Mouse (Mus musculus) CH12.LX (cell line): ENCODE data around the gene Pnldc1. TPM values are rescaled to one million over a fixed set of nuclear protein-coding genes. Genes with fewer than 3 reads are reported as not detected.

Experiments
- DNase-seq: peaks from one replicate; pipeline ENCODE4 v3.0.0-alpha.2; 2013; ENCODE audit errors: extremely low read depth
- H3K27ac ChIP-seq: 2 replicates; pipeline ENCODE4 v1.5.1; 2012; ENCODE audit warnings: low read depth, mild to moderate bottlenecking, control low read depth, moderate library complexity; ENCODE audit not compliant: insufficient read depth
- H3K27me3 ChIP-seq: replicated peaks from 2 replicates; pipeline ENCODE3; 2012; ENCODE audit warnings: inconsistent platforms
- H3K36me3 ChIP-seq, 2 experiments: replicated peaks in 1 of 2; 2 replicates each; pipeline versions ENCODE3 to v1.6.1; 2012; ENCODE audit warnings: inconsistent platforms in 1 of 2, low read length in 1 of 2, mild to moderate bottlenecking in 1 of 2, mixed read lengths in 1 of 2, moderate library complexity in 1 of 2; ENCODE audit not compliant: control insufficient read depth in 1 of 2, insufficient read depth in 1 of 2
- H3K4me1 ChIP-seq, 2 experiments: 2 replicates each; pipeline ENCODE4 v1.6.1; 2012; ENCODE audit warnings: inconsistent platforms in 1 of 2, moderate library complexity in 1 of 2; ENCODE audit not compliant: insufficient read depth in 2 of 2, control insufficient read depth in 1 of 2
- H3K4me2 ChIP-seq: 2 replicates; pipeline ENCODE4 v1.6.1; 2012; ENCODE audit warnings: low read depth, mild to moderate bottlenecking, control low read depth; ENCODE audit not compliant: poor library complexity, insufficient read depth, severe bottlenecking
- H3K4me3 ChIP-seq, 3 experiments: fragments of 150-350 bp in 1 of 3; sonication (generic) in 1 of 3; replicated peaks in 1 of 3; 2 replicates each; pipeline versions ENCODE3 to v1.5.1; 2011 to 2012; ENCODE audit warnings: low read depth in 2 of 3, low read length in 2 of 3, mild to moderate bottlenecking in 2 of 3, moderate library complexity in 2 of 3, control low read depth in 1 of 3, improper control_type of control experiment in 1 of 3, inconsistent platforms in 1 of 3, mixed read lengths in 1 of 3; ENCODE audit not compliant: poor library complexity in 1 of 3
- H3K79me2 ChIP-seq: replicated peaks from 2 replicates; pipeline ENCODE4 v1.6.1; 2012; ENCODE audit warnings: mild to moderate bottlenecking, moderate library complexity; ENCODE audit not compliant: control insufficient read depth, poor library complexity, insufficient read depth, severe bottlenecking; ENCODE audit errors: extremely low read depth
- H3K9ac ChIP-seq: 2 replicates; pipeline ENCODE4 v1.6.1; 2012; ENCODE audit warnings: low read depth, mild to moderate bottlenecking, control low read depth, moderate library complexity; ENCODE audit not compliant: insufficient read depth
- H3K9me3 ChIP-seq: replicated peaks from 2 replicates; pipeline ENCODE3; 2012; ENCODE audit warnings: low read length, inconsistent platforms, mixed read lengths
- BHLHE40 ChIP-seq: IDR thresholded peaks from 2 replicates; pipeline ENCODE4 v1.6.1; 2011; ENCODE audit warnings: mild to moderate bottlenecking, low read depth, low read length, improper control_type of control experiment
- CTCF ChIP-seq, 2 experiments: IDR thresholded peaks in 1 of 2; conservative IDR thresholded peaks in 1 of 2; 2 replicates each; pipeline ENCODE4 v1.5.1; 2011 to 2012; ENCODE audit warnings: low read depth in 2 of 2, low read length in 2 of 2, improper control_type of control experiment in 1 of 2, inconsistent platforms in 1 of 2, mild to moderate bottlenecking in 1 of 2, moderate library complexity in 1 of 2
- E2F4 ChIP-seq: IDR thresholded peaks from 2 replicates; pipeline ENCODE4 v1.6.1; 2011; ENCODE audit warnings: low read depth, low read length, improper control_type of control experiment; ENCODE audit not compliant: insufficient replicate concordance
- ELF1 ChIP-seq: IDR thresholded peaks from 2 replicates; pipeline ENCODE4 v1.6.1; 2014; ENCODE audit warnings: low read depth, mild to moderate bottlenecking, inconsistent platforms, low read length, improper control_type of control experiment
- HCFC1 ChIP-seq: IDR thresholded peaks from 2 replicates; pipeline ENCODE4 v1.6.1; 2012; ENCODE audit warnings: low read depth, mild to moderate bottlenecking, inconsistent platforms, low read length, improper control_type of control experiment
- IRF4 ChIP-seq: IDR thresholded peaks from 2 replicates; pipeline ENCODE4 v1.6.1; 2014; ENCODE audit warnings: low read depth, mild to moderate bottlenecking, inconsistent platforms, low read length, improper control_type of control experiment
- MAFK ChIP-seq: IDR thresholded peaks from 2 replicates; pipeline ENCODE4 v1.6.1; 2011; ENCODE audit warnings: low read length, improper control_type of control experiment; ENCODE audit not compliant: insufficient replicate concordance
- MAX ChIP-seq: IDR thresholded peaks from 2 replicates; pipeline ENCODE4 v1.6.1; 2011; ENCODE audit warnings: low read length, improper control_type of control experiment
- PAX5 ChIP-seq: IDR thresholded peaks from 2 replicates; pipeline ENCODE4 v1.6.1; 2012; ENCODE audit warnings: low read length, inconsistent platforms, mixed read lengths
- RCOR1 ChIP-seq: conservative IDR thresholded peaks from 2 replicates; pipeline ENCODE4 v1.6.1; 2012; ENCODE audit warnings: low read depth, mild to moderate bottlenecking, inconsistent platforms, low read length, improper control_type of control experiment
- SMC3 ChIP-seq: IDR thresholded peaks from 2 replicates; pipeline ENCODE4 v1.6.1; 2011; ENCODE audit warnings: low read depth, low read length, improper control_type of control experiment
- USF2 ChIP-seq: conservative IDR thresholded peaks from 2 replicates; pipeline ENCODE4 v1.6.1; 2011; ENCODE audit warnings: low read depth, low read length, improper control_type of control experiment
- ZC3H11A ChIP-seq: IDR thresholded peaks from 2 replicates; pipeline ENCODE4 v1.6.1; 2012; ENCODE audit warnings: low read depth, mild to moderate bottlenecking, inconsistent platforms, low read length, improper control_type of control experiment
- ZNF384 ChIP-seq: IDR thresholded peaks from 2 replicates; pipeline ENCODE4 v1.6.1; 2012; ENCODE audit warnings: low read depth, low read length, improper control_type of control experiment, inconsistent platforms
- dilution Hi-C: fragments of 300-500 bp; cut with MboI; formaldehyde crosslinking; loops from 2 replicates; pipeline ENCODE4 v1.14.3; 2020; ENCODE audit warnings: low sequenced_read_pairs; ENCODE audit not compliant: extremely low pct_unique_long_range_greater_than_20kb, extremely low pct_ligation_motif_present
- in situ Hi-C: fragments of 300-500 bp; cut with MboI; formaldehyde crosslinking; loops from 3 replicates; pipeline ENCODE4 v1.14.3; 2019; ENCODE audit warnings: low sequenced_read_pairs, low pct_ligation_motif_present, low pct_unique_long_range_greater_than_20kb, mixed read lengths
- polyA plus RNA-seq: library from polyadenylated mRNA; unstranded; fragments of >175 nt; gene quantifications from 2 replicates; pipeline ENCODE4 v1.2.1, GENCODE M21; 2012; ENCODE audit warnings: low read depth; ENCODE audit not compliant: insufficient read length
- total RNA-seq, 2 experiments: library from RNA; depleted of rRNA; stranded (reverse); fragments of 300-350 nt in 1 of 2; fragments of >200 nt in 1 of 2; gene quantifications; 2 replicates each; pipeline ENCODE4 v1.2.3; 2012 to 2014

Pnldc1 gene
- total and polyA plus RNA-seq, 3 experiments = 0.11 to 0.90 (median 0.25) TPM

GRCm38 (mm10) chr17:12949669-12950068 is 39.6 kb upstream of the Pnldc1 start:
- H3K36me3 ChIP-seq = peaks cover 45 to 70% of the 10 kb centered on the region in 2 experiments
- no peak overlapping the region for H3K4me3 ChIP-seq
- H3K79me2 ChIP-seq = no peaks in the 10 kb centered on the region
- H3K9ac ChIP-seq = no peak overlapping the region
- no peaks in the 10 kb centered on the region for H3K27me3 ChIP-seq
- dilution Hi-C loops (no loop called here), in situ Hi-C loops (no loop called here)
- no peak overlapping the region for H3K4me2 ChIP-seq
- no peak for DNase-seq
- no peaks in the 10 kb centered on the region for H3K4me1 ChIP-seq
- H3K27ac ChIP-seq = no peak overlapping the region
- H3K9me3 ChIP-seq = no peaks in the 10 kb centered on the region
- TF ChIP-seq SMC3 (no peak), BHLHE40 (no peak), PAX5 (no peak), ELF1 (no peak), USF2 (no peak), MAX (no peak), MAFK (no peak), IRF4 (no peak)

- in situ Hi-C loops = no loop called here
- Histone ChIP-seq H3K9me3 (no peaks in the 10 kb centered on the region), H3K27me3 (no peaks in the 10 kb centered on the region), H3K4me3 (no peak overlapping the region), H3K9ac (no peak overlapping the region), H3K4me1 (no peaks in the 10 kb centered on the region), H3K79me2 (no peaks in the 10 kb centered on the region), H3K27ac (no peak overlapping the region), H3K36me3 (peaks cover 30 to 52% of the 10 kb centered on the region in 2 experiments), H3K4me2 (no peak overlapping the region)
- dilution Hi-C loops = no loop called here
- TF ChIP-seq ZC3H11A (no peak), ZNF384 (no peak), CTCF (conservative IDR thresholded peaks at IDR 0.05 in 1 of 2, IDR thresholded peaks at IDR 0.05 in 1 of 2; ENCODE audit: low read depth in 2 of 2, low read length in 2 of 2) (no peak), HCFC1 (no peak), E2F4 (no peak), BHLHE40 (no peak), USF2 (no peak), IRF4 (no peak), RCOR1 (no peak)
- no peak for DNase-seq
These were observed 32.6 kb upstream of the Pnldc1 start for GRCm38 (mm10) chr17:12942459-12943162.
